Mouse (Mus musculus) neural tube, embryonic 15.5 days (tissue): Measurements from ENCODE around the gene Nusap1. TPM values are rescaled to one million over a fixed set of nuclear protein-coding genes. Genes with fewer than 3 reads are reported as not detected.

Experiments used
- ATAC-seq: fragments of 200-750 bp; cut with Nextera tagmentation; 2 replicates; pipeline ENCODE4 v1.8.0; 2017; ENCODE audit warnings: mild to moderate bottlenecking, moderate TSS enrichment, moderate library complexity; ENCODE audit not compliant: low FRiP score
- H3K27ac ChIP-seq: fragments of 300-500 bp; sonication (generic); replicated peaks from 2 replicates; pipeline ENCODE4 v1.5.1; 2015; ENCODE audit warnings: mild to moderate bottlenecking, inconsistent platforms
- H3K27me3 ChIP-seq: fragments of 300-500 bp; sonication (generic); replicated peaks from 2 replicates; pipeline ENCODE4 v1.6.1; 2015; ENCODE audit warnings: inconsistent platforms
- H3K36me3 ChIP-seq: fragments of 300-500 bp; sonication (generic); 2 replicates; pipeline ENCODE4 v1.6.1; 2015; ENCODE audit warnings: inconsistent platforms
- H3K4me1 ChIP-seq: fragments of 300-500 bp; sonication (generic); 2 replicates; pipeline ENCODE4 v1.6.1; 2015; ENCODE audit warnings: inconsistent platforms
- H3K4me2 ChIP-seq: fragments of 300-500 bp; sonication (generic); 2 replicates; pipeline ENCODE4 v1.6.1; 2015; ENCODE audit warnings: inconsistent platforms, mild to moderate bottlenecking, moderate library complexity
- H3K4me3 ChIP-seq: fragments of 300-500 bp; sonication (generic); replicated peaks from 2 replicates; pipeline ENCODE4 v1.5.1; 2015; ENCODE audit warnings: mild to moderate bottlenecking, inconsistent platforms
- H3K9ac ChIP-seq: fragments of 300-500 bp; sonication (generic); replicated peaks from 2 replicates; pipeline ENCODE4 v1.6.1; 2015; ENCODE audit warnings: mild to moderate bottlenecking, inconsistent platforms
- H3K9me3 ChIP-seq: fragments of 300-500 bp; sonication (generic); replicated peaks from 2 replicates; pipeline ENCODE4 v1.6.1; 2016; ENCODE audit warnings: inconsistent platforms
- whole genome bisulfite sequencing: fragments of 180-500 bp; shearing (Covaris S2); methylation state at CpG from one replicate; pipeline ENCODE4 v1.1.7; 2015; ENCODE audit warnings: mixed read lengths; 5-methylcytosine and 5-hydroxymethylcytosine counted together
- polyA plus RNA-seq: library from polyadenylated mRNA; unstranded; fragments of >200 nt; fragmentation: Nextera tagmentation; extraction: Ambion mirVana; gene quantifications from 2 replicates; pipeline ENCODE4 v1.2.1, GENCODE M21; 2015

Gene Nusap1
- polyA plus RNA-seq, 1 experiment from 2014 or later = 8.3 TPM

DNA sequence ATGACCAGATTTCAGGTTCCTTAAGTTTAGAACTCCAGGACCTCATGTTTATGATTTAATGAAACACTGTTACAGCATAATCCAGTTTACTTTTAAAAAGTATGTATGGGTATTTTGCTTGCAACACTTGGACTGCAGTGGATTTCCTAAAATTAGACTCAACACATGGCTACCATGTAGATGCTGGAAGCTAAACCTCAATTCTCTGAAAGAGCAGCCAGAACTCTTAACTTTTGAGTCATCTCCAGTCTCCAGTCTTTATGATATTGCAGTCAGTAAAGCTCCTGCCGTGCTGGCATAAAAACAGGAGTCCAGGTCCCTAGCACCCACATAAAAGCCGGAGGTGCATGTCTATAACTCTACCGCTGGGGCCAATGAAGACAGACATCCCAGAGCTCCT is 81.9 kb downstream of the Nusap1 start:
- H3K27me3 ChIP-seq = no peaks in the 10 kb centered on the region
- no peak overlapping the region for H3K4me2 ChIP-seq
- no peak overlapping the region for H3K4me3 ChIP-seq
- no peak overlapping the region for H3K27ac ChIP-seq
- H3K36me3 ChIP-seq = peaks cover 12% of the 10 kb centered on the region
- 92% methylated on average over 3 of the region's 3 CpGs for WGBS
- no peak for ATAC-seq
- H3K9me3 ChIP-seq = no peaks in the 10 kb centered on the region
- H3K9ac ChIP-seq = no peak overlapping the region
- H3K4me1 ChIP-seq = no peaks in the 10 kb centered on the region

Other genes with a start within 250 kb of the Nusap1 start
- 3.1 and 3.5 TPM in 2 replicates for gene Ino80, start 140.6 kb upstream of the Nusap1 start, polyA plus RNA-seq
- gene Exd1, start 70.7 kb upstream of the Nusap1 start, polyA plus RNA-seq = 0.59 and 1.3 TPM in 2 replicates
- gene Chp1, start 70.6 kb upstream of the Nusap1 start, polyA plus RNA-seq = 52.0 and 54.3 TPM in 2 replicates
- 4.6 and 9.2 TPM in 2 replicates for gene Oip5, start 171 bp downstream of the Nusap1 start, polyA plus RNA-seq
- 43.9 and 47.8 TPM in 2 replicates for gene Ndufaf1, start 44.5 kb downstream of the Nusap1 start, polyA plus RNA-seq
- gene Rtf1, start 56.8 kb downstream of the Nusap1 start, polyA plus RNA-seq = 53.1 and 58.5 TPM in 2 replicates
- 0.24 and 1.0 TPM in 2 replicates for gene Itpka, start 124.0 kb downstream of the Nusap1 start, polyA plus RNA-seq
- gene Ltk, start 142.1 kb downstream of the Nusap1 start, polyA plus RNA-seq = 1.9 and 2.5 TPM in 2 replicates
- gene Rpap1, start 169.2 kb downstream of the Nusap1 start, polyA plus RNA-seq = 16.2 and 19.7 TPM in 2 replicates
- gene Tyro3, start 179.4 kb downstream of the Nusap1 start, polyA plus RNA-seq = 19.2 and 20.7 TPM in 2 replicates